Mouse (Mus musculus) midbrain, postnatal 0 days (tissue): ENCODE measurements around the gene Arhgap21. TPM values are rescaled to one million over a fixed set of nuclear protein-coding genes. Genes with fewer than 3 reads are reported as not detected.

Experiments
- ATAC-seq: fragments of 200-750 bp; cut with Nextera tagmentation; 2 replicates; pipeline ENCODE4 v1.8.0; 2017; ENCODE audit warnings: moderate number of reproducible peaks, mild to moderate bottlenecking, moderate TSS enrichment, moderate library complexity; ENCODE audit not compliant: low FRiP score
- DNase-seq: peaks from one replicate; pipeline ENCODE4 v3.0.0-alpha.2; 2015; ENCODE audit warnings: low spot score
- H3K27ac ChIP-seq: fragments of 300-500 bp; sonication (generic); 2 replicates; pipeline ENCODE4 v1.5.1; 2014; ENCODE audit warnings: low read depth, mild to moderate bottlenecking, low read length, mixed read lengths
- H3K27me3 ChIP-seq: fragments of 300-500 bp; sonication (generic); 2 replicates; pipeline ENCODE4 v1.6.1; 2014; ENCODE audit warnings: low read length, control low read depth, mixed read lengths; ENCODE audit not compliant: insufficient read depth
- H3K36me3 ChIP-seq: fragments of 300-500 bp; sonication (generic); 2 replicates; pipeline ENCODE4 v1.6.1; 2014; ENCODE audit warnings: low read length, control low read depth, mixed read lengths; ENCODE audit not compliant: insufficient read depth
- H3K4me1 ChIP-seq: fragments of 300-500 bp; sonication (generic); 2 replicates; pipeline ENCODE4 v1.6.1; 2014; ENCODE audit warnings: mild to moderate bottlenecking, control low read depth, antibody characterized with exemption, low read length, mixed read lengths; ENCODE audit not compliant: insufficient read depth
- H3K4me2 ChIP-seq: fragments of 300-500 bp; sonication (generic); 2 replicates; pipeline ENCODE4 v1.6.1; 2014; ENCODE audit warnings: low read depth, mild to moderate bottlenecking, low read length, mixed read lengths; ENCODE audit not compliant: poor library complexity, severe bottlenecking
- H3K4me3 ChIP-seq: fragments of 300-500 bp; sonication (generic); 2 replicates; pipeline ENCODE4 v1.5.1; 2014; ENCODE audit warnings: low read depth, mild to moderate bottlenecking, low read length, moderate library complexity
- H3K9ac ChIP-seq: fragments of 300-500 bp; sonication (generic); replicated peaks from 2 replicates; pipeline ENCODE4 v1.6.1; 2014; ENCODE audit warnings: mild to moderate bottlenecking, low read length, moderate library complexity, mixed read lengths; ENCODE audit not compliant: poor library complexity, severe bottlenecking
- H3K9me3 ChIP-seq: fragments of 300-500 bp; sonication (generic); 2 replicates; pipeline ENCODE4 v1.6.1; 2016; ENCODE audit warnings: low read length, control low read depth
- CTCF ChIP-seq: IDR thresholded peaks from 2 replicates; pipeline ENCODE4 v1.5.1; 2016; ENCODE audit warnings: antibody characterized with exemption, mild to moderate bottlenecking
- WGBS: fragments of 180-500 bp; shearing (Covaris S2); extraction: QIAGEN DNeasy Blood & Tissue Kit; methylation state at CpG from one replicate; pipeline ENCODE4 v1.1.7; 2014; 5-methylcytosine and 5-hydroxymethylcytosine counted together
- polyA plus RNA-seq: library from polyadenylated mRNA; unstranded; fragments of >200 nt; fragmentation: Nextera tagmentation; extraction: Ambion mirVana; gene quantifications from 2 replicates; pipeline ENCODE4 v1.2.1, GENCODE M21; 2015
- total RNA-seq: library from RNA; depleted of rRNA; stranded (reverse); fragments of >200 nt; gene quantifications from 2 replicates; pipeline ENCODE4 v1.2.3, GENCODE M21; 2014

The Arhgap21 gene
- total and polyA plus RNA-seq, 2 experiments from 2014 or later: 31.6 to 81.8 TPM

DNA sequence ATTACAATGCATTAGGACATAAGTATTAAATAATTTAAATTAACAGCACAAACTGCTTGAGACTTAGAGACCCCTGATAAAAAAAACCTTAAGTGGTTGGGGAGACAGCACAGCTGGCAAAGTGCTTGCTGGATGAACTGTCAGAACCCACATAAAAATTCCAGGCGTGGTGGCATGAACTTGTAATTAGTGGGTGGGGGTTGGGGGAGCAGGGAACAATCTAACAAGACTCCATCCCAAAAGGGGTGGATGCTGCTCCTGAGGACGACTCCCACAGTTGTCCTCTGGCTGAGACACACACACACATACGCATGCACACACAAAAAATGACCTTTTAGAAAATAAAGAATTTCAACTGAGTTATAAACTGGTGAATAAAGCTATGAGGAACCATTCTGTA lies 79.9 kb downstream of the Arhgap21 start:
- no peaks in the 10 kb centered on the region for H3K36me3 ChIP-seq
- no peak overlapping the region for H3K4me3 ChIP-seq
- TF ChIP-seq CTCF: no peak

DNA sequence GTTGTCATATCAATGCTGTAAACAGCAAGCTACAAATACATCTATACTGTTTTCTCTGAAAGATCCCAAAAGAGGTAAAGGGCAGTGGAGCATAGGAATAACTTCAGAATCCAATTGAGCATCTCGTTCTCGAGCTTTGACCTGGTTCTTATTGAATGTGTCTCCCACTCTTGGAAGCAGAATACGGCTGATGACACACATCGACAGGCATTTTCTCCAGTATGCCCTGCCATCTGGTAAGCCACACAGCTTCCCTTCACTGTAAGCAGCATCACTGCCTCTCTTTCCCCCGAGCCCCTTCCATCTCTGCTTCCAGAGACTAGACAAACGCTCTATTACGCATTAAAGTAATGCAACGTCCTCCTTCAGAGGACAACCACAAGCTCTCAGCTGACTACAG lies 85.4 kb downstream of the Arhgap21 start:
- H3K36me3 ChIP-seq: peaks cover 21% of the 10 kb centered on the region
- no peak overlapping the region for H3K9ac ChIP-seq
- DNase-seq (peak; percentile 18), ATAC-seq (no peak)
- H3K4me3 ChIP-seq: no peak overlapping the region
- no peak for TF ChIP-seq CTCF
- 75% methylated on average over 8 of the region's 8 CpGs for WGBS
- H3K4me1 ChIP-seq: no peaks in the 10 kb centered on the region
- no peak overlapping the region for H3K4me2 ChIP-seq
- no peaks in the 10 kb centered on the region for H3K9me3 ChIP-seq
- H3K27me3 ChIP-seq: no peaks in the 10 kb centered on the region
- H3K27ac ChIP-seq: no peak overlapping the region

More for the DNA sequence above, 79.9 kb downstream of the Arhgap21 start:
- ATAC-seq (no peak), DNase-seq (no peak)
- no peak overlapping the region for H3K4me2 ChIP-seq
- H3K4me1 ChIP-seq: no peaks in the 10 kb centered on the region
- no peaks in the 10 kb centered on the region for H3K27me3 ChIP-seq
- no peaks in the 10 kb centered on the region for H3K9me3 ChIP-seq
- 77% methylated on average over 3 of the region's 3 CpGs for WGBS
- H3K9ac ChIP-seq: no peak overlapping the region
- no peak overlapping the region for H3K27ac ChIP-seq

- no peak overlapping the region for H3K4me3 ChIP-seq
- H3K4me1 ChIP-seq: no peaks in the 10 kb centered on the region
- no peaks in the 10 kb centered on the region for H3K9me3 ChIP-seq
- H3K27ac ChIP-seq: no peak overlapping the region
- no peak for DNase-seq
- TF ChIP-seq CTCF: peak; percentile 51
- H3K27me3 ChIP-seq: no peaks in the 10 kb centered on the region
- 75% methylated on average over 16 of the region's 16 CpGs for WGBS
- H3K36me3 ChIP-seq: peaks cover 22% of the 10 kb centered on the region
- no peak overlapping the region for H3K9ac ChIP-seq
- no peak for ATAC-seq
- no peak overlapping the region for H3K4me2 ChIP-seq
Observed at GRCm38 (mm10) chr2:20879877-20880605, 88.6 kb downstream of the Arhgap21 start.

DNA sequence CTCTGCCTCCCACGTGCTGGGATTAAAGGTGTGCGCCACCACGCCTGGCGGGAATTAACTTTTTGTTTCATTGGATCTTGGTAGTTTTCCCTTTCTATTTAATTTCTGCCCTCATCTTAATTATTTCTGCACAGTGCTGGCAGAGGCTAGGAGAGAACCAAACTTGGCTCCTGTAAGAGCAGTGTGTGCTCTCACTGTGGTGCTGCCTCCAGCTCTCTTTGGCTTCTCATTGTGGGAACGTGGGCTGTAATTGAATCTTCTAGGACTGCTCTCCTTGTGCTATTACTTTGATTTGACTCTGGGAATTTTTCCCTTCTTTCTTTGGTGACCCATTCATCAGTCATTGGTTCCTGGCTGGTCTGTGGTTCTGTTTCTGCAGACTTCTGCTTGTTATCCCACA lies 94.1 kb downstream of the Arhgap21 start:
- H3K9me3 ChIP-seq: no peaks in the 10 kb centered on the region
- DNase-seq: no peak
- no peaks in the 10 kb centered on the region for H3K27me3 ChIP-seq
- no peak for TF ChIP-seq CTCF
- H3K4me2 ChIP-seq: no peak overlapping the region
- no peaks in the 10 kb centered on the region for H3K4me1 ChIP-seq
- 91% methylated on average over 5 of the region's 5 CpGs for WGBS
- H3K4me3 ChIP-seq: no peak overlapping the region
- no peak for ATAC-seq
- no peak overlapping the region for H3K9ac ChIP-seq
- no peak overlapping the region for H3K27ac ChIP-seq
- H3K36me3 ChIP-seq: peaks cover 15% of the 10 kb centered on the region

DNA sequence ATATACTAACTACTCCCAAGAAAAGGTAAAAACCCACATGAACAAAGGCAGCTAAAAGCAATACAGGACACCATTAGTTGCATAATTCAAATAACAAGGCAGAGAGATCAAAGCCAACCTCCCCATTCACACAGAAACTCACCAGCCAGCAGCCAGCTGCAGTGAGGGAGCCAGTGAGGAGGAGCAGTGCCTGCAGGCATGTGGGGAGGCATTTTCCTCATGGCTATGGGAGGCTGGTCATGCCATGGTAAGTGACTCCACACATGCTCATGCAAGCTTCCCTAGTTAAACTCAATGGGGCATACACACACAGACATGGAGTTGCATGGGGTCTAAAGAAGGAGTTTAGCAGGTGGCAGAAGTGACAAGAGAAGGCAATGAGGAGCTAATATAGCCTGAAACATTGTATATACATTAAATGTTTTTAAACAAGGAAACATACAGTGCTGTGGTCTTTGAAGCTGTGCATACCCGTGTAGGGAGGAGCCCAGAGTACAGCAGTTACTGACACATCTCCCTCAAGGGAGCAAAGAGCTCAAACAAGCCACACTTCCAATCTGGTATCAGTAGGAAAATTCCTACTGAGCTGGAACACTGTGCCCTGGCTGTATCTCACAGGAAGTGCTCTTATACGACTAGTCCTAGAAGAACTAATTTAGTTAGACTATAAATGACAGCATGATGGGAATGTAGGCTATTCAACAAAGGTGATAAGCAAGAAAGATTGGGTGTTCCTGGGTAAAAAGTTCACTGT lies 99.3 kb downstream of the Arhgap21 start:
- H3K9ac ChIP-seq: no peak overlapping the region
- H3K27ac ChIP-seq: no peak overlapping the region
- no peaks in the 10 kb centered on the region for H3K4me1 ChIP-seq
- WGBS: 67% methylated on average over 2 of the region's 2 CpGs
- TF ChIP-seq CTCF: no peak
- H3K27me3 ChIP-seq: no peaks in the 10 kb centered on the region
- no peak overlapping the region for H3K4me3 ChIP-seq
- no peak for DNase-seq
- H3K4me2 ChIP-seq: no peak overlapping the region
- peaks cover 19% of the 10 kb centered on the region for H3K36me3 ChIP-seq
- no peak for ATAC-seq
- no peaks in the 10 kb centered on the region for H3K9me3 ChIP-seq

GRCm38 (mm10) chr2:20868052-20868451 lies 100.6 kb downstream of the Arhgap21 start:
- Histone ChIP-seq H3K4me3 (no peak overlapping the region), H3K9ac (no peak overlapping the region), H3K4me1 (no peaks in the 10 kb centered on the region), H3K4me2 (no peak overlapping the region), H3K27ac (no peak overlapping the region), H3K9me3 (no peaks in the 10 kb centered on the region), H3K27me3 (no peaks in the 10 kb centered on the region), H3K36me3 (peaks cover 22% of the 10 kb centered on the region)
- ATAC-seq (no peak), DNase-seq (no peak)
- TF ChIP-seq CTCF: no peak
